Mouse (Mus musculus): ENCODE results near the gene Sfswap.
A peak's percentile ranks its signal among the peaks of the same experiment; 100 is the strongest.
"Not testable (repeated sequence)": the region's sequence is repeated elsewhere in the genome, so short reads cannot be mapped to it uniquely, and the experiment has no call there.

Sfswap gene

GRCm38 (mm10) chr5:129500722-129501634 is at the start of gene Sfswap:
Sfswap (plus strand) TSS chr5:129501221.
- peak; percentile 85 for DNase-seq (ENCODE audit: low spot score)

GRCm38 (mm10) chr5:129452561-129452960 is 48.5 kb upstream of the Sfswap start:
- DNase-seq (ENCODE audit: low spot score) = no peak

DNA sequence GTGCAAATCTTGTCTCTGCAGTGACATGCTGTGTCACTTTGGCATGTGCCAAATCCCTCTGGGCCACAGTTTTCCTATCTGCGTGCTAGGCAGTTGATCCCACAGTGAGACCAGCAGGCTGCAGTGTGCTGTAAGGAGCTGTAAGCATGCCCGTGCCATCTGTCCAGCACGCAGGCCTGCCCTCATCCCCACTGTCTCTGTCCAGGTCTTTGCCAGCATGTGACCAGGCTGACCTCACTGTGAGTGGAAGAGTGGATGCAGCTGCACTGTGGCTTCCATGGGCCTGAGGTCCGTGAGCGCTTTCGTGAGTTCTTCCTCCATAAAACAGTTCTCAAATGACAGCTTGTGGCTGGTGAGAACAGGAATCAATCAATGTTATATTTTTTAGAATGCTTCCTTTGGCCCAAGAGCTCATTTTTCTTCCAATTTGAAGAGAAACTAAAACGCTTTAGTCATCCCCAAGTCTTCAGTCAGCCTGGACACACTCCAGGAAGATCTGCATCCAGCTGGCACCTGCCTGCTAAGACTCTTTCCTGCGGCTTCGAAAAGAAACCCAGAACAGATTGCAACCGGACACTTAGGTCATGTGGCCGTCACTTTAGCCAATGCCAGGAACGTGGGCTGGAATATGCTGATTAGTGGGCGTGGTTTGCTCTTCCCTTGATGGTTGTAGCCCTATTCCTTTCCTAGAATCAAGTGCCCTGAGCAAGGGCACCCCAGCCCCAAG is 46.1 kb upstream of the Sfswap start:
- peak; percentile 75 for DNase-seq (ENCODE audit: low spot score)

- DNase-seq (ENCODE audit: low spot score) = no peak
These were observed 45.5 kb upstream of the Sfswap start for GRCm38 (mm10) chr5:129455529-129455896.

GRCm38 (mm10) chr5:129456579-129457140 is 44.4 kb upstream of the Sfswap start:
- no peak for DNase-seq (ENCODE audit: low spot score)

DNA sequence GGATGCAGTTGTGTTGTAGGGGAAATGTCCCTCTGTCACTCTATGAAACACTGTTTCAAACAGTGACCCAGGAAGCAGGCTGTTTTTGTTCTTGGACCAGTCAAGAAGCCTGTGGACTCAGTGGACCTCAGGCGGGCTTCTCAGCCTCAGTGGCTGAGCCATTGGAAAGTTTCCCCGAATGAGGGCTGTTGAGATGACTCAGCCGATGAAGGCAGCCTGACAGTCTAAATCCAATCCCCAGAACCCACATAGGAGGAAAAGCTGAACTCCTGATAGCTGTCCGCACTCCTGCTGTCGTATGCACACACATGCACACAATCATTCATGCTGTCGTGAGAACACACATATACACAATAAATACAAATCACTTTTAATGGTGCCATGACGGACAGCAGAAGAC is 42.9 kb upstream of the Sfswap start:
- DNase-seq (ENCODE audit: low spot score) = no peak

GRCm38 (mm10) chr5:129458541-129458940 is 42.5 kb upstream of the Sfswap start:
- DNase-seq (ENCODE audit: low spot score) = no peak

GRCm38 (mm10) chr5:129460798-129461476 is 40.1 kb upstream of the Sfswap start:
- no peak for DNase-seq (ENCODE audit: low spot score)

- not testable (repeated sequence) for DNase-seq (ENCODE audit: low spot score)
These were observed 37.4 kb upstream of the Sfswap start for GRCm38 (mm10) chr5:129463648-129464047.

- DNase-seq (ENCODE audit: low spot score) = no peak
These were observed 35.2 kb upstream of the Sfswap start for GRCm38 (mm10) chr5:129465788-129466187.

GRCm38 (mm10) chr5:129475532-129476045 is 25.4 kb upstream of the Sfswap start:
- DNase-seq (ENCODE audit: low spot score) = no peak

GRCm38 (mm10) chr5:129489879-129490278 is 11.1 kb upstream of the Sfswap start:
- DNase-seq (ENCODE audit: low spot score) = no peak

DNA sequence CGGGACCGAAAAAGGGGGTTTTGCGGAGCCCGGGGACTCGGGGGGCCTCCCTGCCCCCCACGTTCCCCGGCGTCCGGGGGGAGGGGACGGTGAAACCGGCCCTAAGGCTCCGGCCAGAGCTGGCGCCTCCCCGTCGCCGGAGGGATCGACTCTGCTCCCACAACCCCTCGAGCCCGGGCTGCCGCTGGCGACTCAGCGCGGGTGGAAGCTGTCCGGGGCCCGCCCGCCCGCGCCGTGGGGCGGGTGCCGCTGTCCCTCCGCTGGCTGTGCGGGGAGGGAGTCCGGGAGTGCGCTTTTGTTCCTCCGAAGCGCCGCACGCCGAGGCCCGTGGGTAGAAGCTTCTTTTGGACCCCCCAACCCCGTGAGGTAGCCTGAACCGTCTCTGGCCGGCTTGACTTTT is 650 bp downstream of the Sfswap start:
- no peak for DNase-seq (ENCODE audit: low spot score)

GRCm38 (mm10) chr5:129506886-129507285 is 5.9 kb downstream of the Sfswap start:
- no peak for DNase-seq (ENCODE audit: low spot score)

DNA sequence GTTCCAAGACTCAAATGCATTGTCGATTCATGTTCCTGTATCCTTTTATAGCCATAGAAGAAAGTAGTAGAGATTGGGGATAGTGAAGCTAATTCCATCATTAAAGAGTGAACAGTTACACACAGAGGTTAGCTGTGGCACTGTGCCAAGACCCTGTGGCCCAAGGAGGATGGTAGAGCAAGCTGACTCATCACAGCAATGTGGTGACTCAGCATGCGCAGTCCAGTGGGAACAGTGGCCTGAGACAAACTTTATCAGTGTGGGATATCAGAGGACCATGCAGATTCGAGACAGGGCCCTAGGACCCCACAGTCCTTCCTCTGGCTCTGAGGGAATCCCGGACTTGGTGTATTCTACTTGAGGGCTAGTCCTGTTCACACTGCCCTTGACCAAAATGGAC is 17.2 kb downstream of the Sfswap start:
- DNase-seq (ENCODE audit: low spot score) = peak; percentile 69

DNA sequence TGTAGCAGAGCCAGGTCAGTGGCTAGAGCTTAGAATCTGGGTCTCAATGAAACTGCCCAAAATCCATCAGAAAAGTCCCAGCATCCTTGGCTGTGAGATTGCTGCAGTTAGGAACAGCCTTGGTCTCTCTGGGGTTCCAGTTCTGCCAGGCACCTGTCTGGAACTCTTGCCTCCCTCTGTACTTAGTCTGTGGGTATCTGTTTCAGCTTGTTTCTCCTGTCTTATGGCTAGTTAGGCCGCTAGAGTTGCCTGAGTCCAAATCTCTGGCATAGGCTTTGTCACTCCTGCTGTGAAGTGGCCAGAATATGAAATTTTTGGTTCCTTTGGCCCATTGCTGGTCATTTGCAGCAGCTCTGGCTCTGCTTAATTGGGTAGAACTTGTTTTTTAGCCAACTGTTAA is 17.8 kb downstream of the Sfswap start:
- peak; percentile 43 for DNase-seq (ENCODE audit: low spot score)

- peak; percentile 37 for DNase-seq (ENCODE audit: low spot score)
These were observed 18.6 kb downstream of the Sfswap start for GRCm38 (mm10) chr5:129519591-129519990.

GRCm38 (mm10) chr5:129521501-129521900 is 20.5 kb downstream of the Sfswap start:
- no peak for DNase-seq (ENCODE audit: low spot score)

DNA sequence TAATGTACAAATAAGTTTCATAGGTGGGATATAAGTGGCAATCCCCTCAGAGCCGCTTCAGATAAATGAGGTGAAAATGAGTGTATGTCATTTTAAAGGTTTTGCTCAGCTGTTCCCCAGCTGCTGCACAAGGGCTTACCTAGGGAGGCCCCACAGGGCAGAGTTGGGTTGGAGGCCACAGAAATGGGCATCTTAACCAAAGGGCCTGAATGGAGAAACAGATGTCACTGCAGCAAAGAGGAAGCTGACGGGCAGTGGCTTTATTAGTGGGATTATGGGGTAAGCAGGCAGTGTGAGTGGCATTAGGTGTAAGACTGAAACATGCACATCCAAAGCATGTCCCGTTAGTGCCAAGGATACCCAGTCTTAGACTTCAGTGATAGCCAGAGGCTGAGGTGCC is 20.9 kb downstream of the Sfswap start:
- no peak for DNase-seq (ENCODE audit: low spot score)

DNA sequence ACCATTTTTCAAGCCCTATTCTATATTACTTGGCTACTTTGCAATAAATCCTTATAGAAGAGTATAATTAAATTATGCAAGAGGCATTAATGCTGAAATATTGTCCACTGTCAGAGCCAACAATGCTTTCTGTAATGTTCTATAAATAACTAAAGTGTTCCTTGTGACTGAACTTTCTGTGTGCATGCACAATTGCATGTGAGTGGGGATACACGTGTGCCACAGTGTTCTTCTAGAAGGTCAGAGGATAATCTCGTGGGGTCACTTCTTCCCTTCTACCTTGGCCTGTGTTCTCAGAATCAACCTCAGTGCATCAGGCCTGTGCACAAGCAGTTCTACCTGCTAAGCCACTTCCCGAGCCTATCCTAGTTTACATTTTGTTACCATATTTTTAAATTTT is 22.1 kb downstream of the Sfswap start:
- DNase-seq (ENCODE audit: low spot score) = no peak

- peak; percentile 26 for DNase-seq (ENCODE audit: low spot score)
These were observed 23.7 kb downstream of the Sfswap start for GRCm38 (mm10) chr5:129524751-129525150.

DNA sequence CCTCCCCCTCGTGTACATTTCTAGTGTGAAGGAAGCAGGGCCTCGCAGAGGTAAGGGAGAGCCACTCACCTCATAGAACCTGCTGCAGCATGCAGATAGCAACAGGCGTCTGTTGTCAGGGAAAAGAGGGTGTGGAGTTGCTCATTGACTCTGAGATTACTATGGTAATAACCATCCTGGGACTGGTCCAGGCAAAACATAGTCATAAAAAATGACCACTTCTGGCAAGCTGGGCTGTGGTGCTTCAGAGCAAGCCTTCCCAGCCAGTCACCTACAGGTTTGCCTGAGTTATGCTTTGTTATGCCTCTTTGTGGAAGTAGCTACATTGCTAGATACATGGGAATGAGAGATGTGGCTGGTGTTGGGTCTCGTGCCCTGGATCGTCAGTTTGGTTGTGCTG is 26.1 kb downstream of the Sfswap start:
- DNase-seq (ENCODE audit: low spot score) = no peak
